Mouse (Mus musculus) embryonic fibroblast, embryonic 13.5 days (primary cell): ENCODE results near the gene Camk1d.

ENCODE experiments used
- CTCF ChIP-seq: IDR thresholded peaks from 2 replicates; pipeline ENCODE4 v1.5.1; 2011; ENCODE audit warnings: mild to moderate bottlenecking, control low read depth, low read length, moderate library complexity, borderline replicate concordance; ENCODE audit not compliant: insufficient read depth
- POLR2A ChIP-seq: IDR thresholded peaks from 2 replicates; pipeline ENCODE4 v1.6.1; 2011; ENCODE audit warnings: low read depth, mild to moderate bottlenecking, control low read depth, low read length, moderate library complexity

DNA sequence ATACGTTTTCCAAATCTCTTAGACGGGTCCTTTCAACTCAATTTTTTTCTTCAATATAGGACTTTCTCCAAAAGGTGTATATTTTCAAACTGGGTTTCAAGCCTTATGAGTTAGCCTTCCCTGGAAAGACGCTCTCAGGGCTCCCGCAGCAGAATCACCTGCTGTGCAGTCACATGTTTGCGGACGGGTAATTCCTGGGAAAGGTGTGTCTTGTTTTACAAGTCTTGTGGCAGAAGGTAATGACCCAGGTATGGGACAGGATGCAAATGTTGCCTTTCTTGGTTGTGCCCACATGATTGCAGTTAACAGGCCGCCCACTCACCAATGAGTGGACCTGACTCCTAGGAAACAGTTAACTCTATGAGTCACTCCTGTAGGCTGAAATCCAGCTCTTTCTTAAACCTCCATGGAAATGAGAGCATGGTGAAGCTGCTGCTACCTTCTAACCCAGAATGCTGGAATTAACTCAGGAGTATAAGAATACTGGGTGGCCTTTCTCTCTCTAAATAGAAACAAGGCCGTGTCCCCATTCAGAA is 95.9 kb downstream of the Camk1d start:
- TF ChIP-seq CTCF (no peak), POLR2A (no peak)
